Mouse (Mus musculus): ENCODE data around the gene Pnisr. TPM values are rescaled to one million over a fixed set of nuclear protein-coding genes. Genes with fewer than 3 reads are reported as not detected.

The Pnisr gene
- polyA plus RNA-seq, 1 experiment from 2014 or later: 36.3 TPM

- Histone ChIP-seq H3K9me3 (ENCODE audit: control insufficient read depth) (no peaks in the 10 kb centered on the region), H3K4me1 (replicated peaks; ENCODE audit: control insufficient read depth, insufficient read depth, low read length) (no peaks in the 10 kb centered on the region), H3K4me2 (replicated peaks; ENCODE audit: low read depth) (no peak overlapping the region), H3K9ac (ENCODE audit: low read depth, low read length) (no peak overlapping the region), H3K27me3 (replicated peaks; ENCODE audit: control insufficient read depth, insufficient read depth, low read length) (no peaks in the 10 kb centered on the region), H3K36me3 (ENCODE audit: control insufficient read depth, insufficient read depth) (peaks cover 27% of the 10 kb centered on the region), H3K4me3 (ENCODE audit: low read depth, low read length) (no peak overlapping the region), H3K27ac (ENCODE audit: low read depth, low read length) (no peak overlapping the region)
- ATAC-seq: no peak
- TF ChIP-seq CTCF (IDR thresholded peaks at IDR 0.05; ENCODE audit: low read depth): peak; percentile 96
- 39% methylated on average over 2 of the region's 2 CpGs for WGBS
These were observed 33.4 kb upstream of the Pnisr start for GRCm38 (mm10) chr4:21814029-21814428.

GRCm38 (mm10) chr4:21826616-21827015 is 20.8 kb upstream of the Pnisr start:
- no peaks in the 10 kb centered on the region for H3K9me3 ChIP-seq (ENCODE audit: control insufficient read depth)
- WGBS: 72% methylated on average over 2 of the region's 2 CpGs
- H3K9ac ChIP-seq (ENCODE audit: low read depth, low read length): no peak overlapping the region
- H3K4me3 ChIP-seq (ENCODE audit: low read depth, low read length): no peak overlapping the region
- no peak overlapping the region for H3K27ac ChIP-seq (ENCODE audit: low read depth, low read length)
- no peaks in the 10 kb centered on the region for H3K4me1 ChIP-seq (replicated peaks; ENCODE audit: control insufficient read depth, insufficient read depth, low read length)
- H3K4me2 ChIP-seq (replicated peaks; ENCODE audit: low read depth): no peak overlapping the region
- no peaks in the 10 kb centered on the region for H3K27me3 ChIP-seq (replicated peaks; ENCODE audit: control insufficient read depth, insufficient read depth, low read length)
- no peak for TF ChIP-seq CTCF (IDR thresholded peaks at IDR 0.05; ENCODE audit: low read depth)
- ATAC-seq: no peak
- H3K36me3 ChIP-seq (ENCODE audit: control insufficient read depth, insufficient read depth): peaks cover 27% of the 10 kb centered on the region

- H3K4me3 ChIP-seq (ENCODE audit: low read depth, low read length): no peak overlapping the region
- no peak overlapping the region for H3K9ac ChIP-seq (ENCODE audit: low read depth, low read length)
- no peaks in the 10 kb centered on the region for H3K9me3 ChIP-seq (ENCODE audit: control insufficient read depth)
- TF ChIP-seq CTCF (IDR thresholded peaks at IDR 0.05; ENCODE audit: low read depth): no peak
- H3K36me3 ChIP-seq (ENCODE audit: control insufficient read depth, insufficient read depth): peaks cover 27% of the 10 kb centered on the region
- no peaks in the 10 kb centered on the region for H3K27me3 ChIP-seq (replicated peaks; ENCODE audit: control insufficient read depth, insufficient read depth, low read length)
- H3K27ac ChIP-seq (ENCODE audit: low read depth, low read length): no peak overlapping the region
- H3K4me2 ChIP-seq (replicated peaks; ENCODE audit: low read depth): no peak overlapping the region
- no peaks in the 10 kb centered on the region for H3K4me1 ChIP-seq (replicated peaks; ENCODE audit: control insufficient read depth, insufficient read depth, low read length)
- 98% methylated on average over 8 of the region's 8 CpGs for WGBS
- no peak for ATAC-seq
These were observed 14.5 kb upstream of the Pnisr start for GRCm38 (mm10) chr4:21832844-21833243.

GRCm38 (mm10) chr4:21848287-21848630 is 876 bp downstream of the Pnisr start:
- Histone ChIP-seq H3K4me2 (replicated peaks; ENCODE audit: low read depth) (peak overlapping the region; percentile 66), H3K4me1 (replicated peaks; ENCODE audit: control insufficient read depth, insufficient read depth, low read length) (peaks cover 5% of the 10 kb centered on the region; the same call in 1 of the 2 replicates), H3K9ac (ENCODE audit: low read depth, low read length) (peak overlapping the region; percentile 91), H3K4me3 (ENCODE audit: low read depth, low read length) (peak overlapping the region; percentile 77), H3K27me3 (replicated peaks; ENCODE audit: control insufficient read depth, insufficient read depth, low read length) (no peaks in the 10 kb centered on the region), H3K27ac (ENCODE audit: low read depth, low read length) (peak overlapping the region; percentile 95), H3K9me3 (ENCODE audit: control insufficient read depth) (no peaks in the 10 kb centered on the region), H3K36me3 (ENCODE audit: control insufficient read depth, insufficient read depth) (no peaks in the 10 kb centered on the region)
- ATAC-seq: peak; percentile 83
- TF ChIP-seq CTCF (IDR thresholded peaks at IDR 0.05; ENCODE audit: low read depth): no peak
- WGBS: under 1% methylated on average over 24 of the region's 24 CpGs

- Histone ChIP-seq H3K9me3 (ENCODE audit: control insufficient read depth) (no peaks in the 10 kb centered on the region), H3K9ac (ENCODE audit: low read depth, low read length) (no peak overlapping the region), H3K27ac (ENCODE audit: low read depth, low read length) (no peak overlapping the region), H3K4me3 (ENCODE audit: low read depth, low read length) (no peak overlapping the region), H3K4me2 (replicated peaks; ENCODE audit: low read depth) (no peak overlapping the region), H3K36me3 (ENCODE audit: control insufficient read depth, insufficient read depth) (peaks cover 54% of the 10 kb centered on the region), H3K4me1 (replicated peaks; ENCODE audit: control insufficient read depth, insufficient read depth, low read length) (no peaks in the 10 kb centered on the region), H3K27me3 (replicated peaks; ENCODE audit: control insufficient read depth, insufficient read depth, low read length) (no peaks in the 10 kb centered on the region)
- TF ChIP-seq CTCF (IDR thresholded peaks at IDR 0.05; ENCODE audit: low read depth): no peak
- WGBS: 73% methylated on average over 1 of the region's 1 CpGs
- no peak for ATAC-seq
These were observed 10.1 kb downstream of the Pnisr start for GRCm38 (mm10) chr4:21857481-21857880.

GRCm38 (mm10) chr4:21865226-21865625 is 17.8 kb downstream of the Pnisr start:
- TF ChIP-seq CTCF (IDR thresholded peaks at IDR 0.05; ENCODE audit: low read depth): no peak

DNA sequence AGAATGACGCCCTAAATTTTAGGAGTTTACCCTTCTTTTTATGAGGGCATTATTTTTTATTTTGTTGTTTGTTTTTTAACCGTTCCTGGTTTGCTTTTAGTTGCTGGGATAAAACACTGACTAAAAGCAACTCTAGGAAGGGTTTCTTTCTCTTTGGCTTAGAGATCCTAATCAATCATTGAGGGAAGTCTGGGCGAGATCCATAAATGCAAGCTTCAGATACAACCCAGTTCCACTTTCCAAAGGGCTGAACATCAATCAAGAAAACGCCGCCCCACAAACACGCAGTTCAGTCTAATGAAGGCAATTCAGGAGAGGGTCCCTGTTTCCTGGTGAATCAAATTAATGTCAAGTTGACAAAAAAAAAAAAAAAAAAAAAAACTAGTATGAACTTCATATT is 31.4 kb downstream of the Pnisr start:
- WGBS: 18% methylated on average over 6 of the region's 6 CpGs
- ATAC-seq: no peak
- Histone ChIP-seq H3K4me3 (ENCODE audit: low read depth, low read length) (peak overlapping the region; percentile 83), H3K27ac (ENCODE audit: low read depth, low read length) (no peak overlapping the region), H3K9ac (ENCODE audit: low read depth, low read length) (peak overlapping the region; percentile 82; the same call in 1 of the 2 replicates), H3K4me1 (replicated peaks; ENCODE audit: control insufficient read depth, insufficient read depth, low read length) (no peaks in the 10 kb centered on the region), H3K36me3 (ENCODE audit: control insufficient read depth, insufficient read depth) (peaks cover 20% of the 10 kb centered on the region), H3K4me2 (replicated peaks; ENCODE audit: low read depth) (peak overlapping the region; percentile 66), H3K27me3 (replicated peaks; ENCODE audit: control insufficient read depth, insufficient read depth, low read length) (no peaks in the 10 kb centered on the region), H3K9me3 (ENCODE audit: control insufficient read depth) (no peaks in the 10 kb centered on the region)
- no peak for TF ChIP-seq CTCF (IDR thresholded peaks at IDR 0.05; ENCODE audit: low read depth)

More at GRCm38 (mm10) chr4:21865226-21865625, 17.8 kb downstream of the Pnisr start:
- no peak overlapping the region for H3K4me2 ChIP-seq (replicated peaks; ENCODE audit: low read depth)
- peaks cover 57% of the 10 kb centered on the region for H3K36me3 ChIP-seq (ENCODE audit: control insufficient read depth, insufficient read depth)
- H3K9me3 ChIP-seq (ENCODE audit: control insufficient read depth): no peaks in the 10 kb centered on the region
- H3K9ac ChIP-seq (ENCODE audit: low read depth, low read length): no peak overlapping the region
- no peaks in the 10 kb centered on the region for H3K4me1 ChIP-seq (replicated peaks; ENCODE audit: control insufficient read depth, insufficient read depth, low read length)
- no peak overlapping the region for H3K4me3 ChIP-seq (ENCODE audit: low read depth, low read length)
- no peaks in the 10 kb centered on the region for H3K27me3 ChIP-seq (replicated peaks; ENCODE audit: control insufficient read depth, insufficient read depth, low read length)
- no peak overlapping the region for H3K27ac ChIP-seq (ENCODE audit: low read depth, low read length)
- 100% methylated on average over 1 of the region's 1 CpGs for WGBS
- ATAC-seq: no peak

Measured in intestine, postnatal 0 days (tissue).